Mouse (Mus musculus): Measurements from ENCODE around the gene Sema3f.
A peak's percentile ranks its signal among the peaks of the same experiment; 100 is the strongest.

The Sema3f gene

GRCm38 (mm10) chr9:107709697-107710483, at the start of gene Sema3f:
TSS of gene Sema3f (minus strand) at chr9:107710475.
- peak; percentile 86 for DNase-seq

- no peak for DNase-seq
Measured at GRCm38 (mm10) chr9:107759593-107759992, 49.3 kb upstream of the Sema3f start.

GRCm38 (mm10) chr9:107750378-107750777, 40.1 kb upstream of the Sema3f start:
- no peak for DNase-seq

- DNase-seq, result no peak
Measured at GRCm38 (mm10) chr9:107748063-107748462, 37.8 kb upstream of the Sema3f start.

GRCm38 (mm10) chr9:107747310-107747709, 37.0 kb upstream of the Sema3f start:
- DNase-seq, result no peak

- DNase-seq, result no peak
Measured at GRCm38 (mm10) chr9:107746679-107747078, 36.4 kb upstream of the Sema3f start.

GRCm38 (mm10) chr9:107744061-107744460, 33.8 kb upstream of the Sema3f start:
- no peak for DNase-seq

- peak; percentile 65 for DNase-seq
Measured at GRCm38 (mm10) chr9:107738841-107739202, 28.5 kb upstream of the Sema3f start.

GRCm38 (mm10) chr9:107738020-107738840, 28.0 kb upstream of the Sema3f start:
- DNase-seq, result peak; percentile 91

- peak; percentile 43 for DNase-seq
Measured at GRCm38 (mm10) chr9:107736185-107736485, 25.9 kb upstream of the Sema3f start.

GRCm38 (mm10) chr9:107735356-107736184, 25.3 kb upstream of the Sema3f start:
- no peak for DNase-seq

GRCm38 (mm10) chr9:107734567-107734971, 24.3 kb upstream of the Sema3f start:
- DNase-seq, result no peak

GRCm38 (mm10) chr9:107729709-107730108, 19.4 kb upstream of the Sema3f start:
- no peak for DNase-seq

- DNase-seq, result no peak
Measured at GRCm38 (mm10) chr9:107728919-107729670, 18.8 kb upstream of the Sema3f start.

- peak; percentile 39 for DNase-seq
Measured at GRCm38 (mm10) chr9:107727041-107727440, 16.8 kb upstream of the Sema3f start.

- DNase-seq, result peak; percentile 42
Measured at GRCm38 (mm10) chr9:107724796-107725195, 14.5 kb upstream of the Sema3f start.

- peak; percentile 88 for DNase-seq
Measured at GRCm38 (mm10) chr9:107723794-107724531, 13.7 kb upstream of the Sema3f start.

- DNase-seq, result no peak
Measured at GRCm38 (mm10) chr9:107723292-107723691, 13.0 kb upstream of the Sema3f start.

GRCm38 (mm10) chr9:107718781-107719540, 8.7 kb upstream of the Sema3f start:
- no peak for DNase-seq

GRCm38 (mm10) chr9:107716951-107717350, 6.7 kb upstream of the Sema3f start:
- DNase-seq, result no peak

- DNase-seq, result no peak
Measured at GRCm38 (mm10) chr9:107715632-107716031, 5.4 kb upstream of the Sema3f start.

All from kidney, adult 9 months (tissue).